Mouse (Mus musculus): ENCODE data around the gene Olfr1066. TPM values are rescaled to one million over a fixed set of nuclear protein-coding genes. Genes with fewer than 3 reads are reported as not detected.
"Not testable (repeated sequence)": the region's sequence is repeated elsewhere in the genome, so short reads cannot be mapped to it uniquely, and the experiment has no call there.

Gene Olfr1066
- total RNA-seq (2014; fragmentation: Nextera tagmentation) (not detected in 2 replicates), total RNA-seq (2017) (not detected in 2 replicates)

DNA sequence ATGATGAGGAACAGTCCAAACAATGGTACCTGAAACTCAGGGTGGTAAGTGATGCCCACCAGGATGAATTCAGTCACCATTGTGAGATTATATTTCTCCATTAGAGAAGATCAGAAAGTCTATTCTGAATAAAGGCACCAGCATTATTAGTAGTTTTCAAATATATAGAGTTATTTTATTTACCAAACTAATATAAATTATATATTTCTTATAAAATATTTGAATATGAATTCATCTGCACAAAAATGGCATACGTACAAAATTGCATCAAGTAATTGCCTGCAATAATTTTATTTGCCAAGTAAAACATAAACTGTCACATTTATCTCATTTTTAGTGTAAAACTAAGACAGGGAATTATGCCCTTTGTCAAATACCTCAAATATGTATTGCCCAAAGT lies at the start of gene Olfr1066:
TSS of gene Olfr1066 (minus strand) at position 101 of the 400 bp plus-strand sequence.
- ATAC-seq (replicated peaks; ENCODE audit: poor library complexity, severe bottlenecking) = no peak

DNA sequence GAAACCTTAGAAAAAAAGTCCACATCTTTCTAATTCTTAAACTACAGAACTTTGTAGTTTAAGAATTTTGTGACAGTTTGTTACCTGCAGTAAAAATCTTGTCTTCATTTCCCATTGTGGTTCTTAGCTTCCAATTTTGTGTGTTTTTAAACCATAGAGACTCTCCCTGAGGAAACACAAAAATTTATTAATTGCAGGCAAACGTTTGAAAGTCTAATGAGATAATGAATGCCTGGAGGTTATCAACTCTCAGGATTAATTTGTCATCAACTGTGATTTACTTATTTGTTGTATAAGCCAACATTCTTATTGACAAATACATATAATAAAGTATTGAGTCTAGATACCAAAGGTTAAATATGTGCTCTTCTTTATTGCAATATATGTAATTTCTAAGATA lies 31.2 kb upstream of the Olfr1066 start, which contains the start of gene Olfr228:
TSS of gene Olfr228 (minus strand) at position 101 of the 400 bp plus-strand sequence.
- ATAC-seq (replicated peaks; ENCODE audit: poor library complexity, severe bottlenecking) = no peak

DNA sequence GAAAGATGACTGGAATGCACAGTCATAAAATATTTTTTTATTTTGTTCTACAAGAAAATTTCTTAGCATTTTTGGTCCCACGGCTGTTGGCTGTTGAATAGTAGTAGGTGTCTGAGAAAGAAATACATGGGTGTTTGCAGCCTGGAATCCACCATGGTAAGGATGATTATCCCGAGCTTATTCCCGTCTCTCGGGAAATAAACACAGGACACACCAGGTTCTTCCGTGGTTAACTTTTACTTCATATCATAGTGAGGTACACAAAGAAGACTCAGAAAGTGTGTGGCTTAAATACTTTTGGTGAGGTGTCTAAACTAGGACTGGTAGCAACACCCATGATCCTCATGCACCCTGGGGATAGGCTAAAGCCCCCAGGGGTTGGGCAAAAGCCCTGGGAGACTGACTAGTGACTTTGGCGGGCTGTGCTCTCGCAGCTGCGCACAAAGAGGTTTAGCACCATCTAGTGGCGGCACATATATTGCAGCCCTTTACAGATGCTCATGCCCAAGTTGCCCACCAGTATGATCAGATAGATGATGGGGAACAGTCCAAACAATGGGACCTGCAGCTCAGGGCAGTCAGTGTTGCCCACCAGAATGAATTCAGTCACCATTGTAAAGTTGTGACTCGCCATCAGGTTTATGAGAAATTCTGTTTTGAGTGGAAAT lies 8.5 kb upstream of the Olfr1066 start:
- ATAC-seq (replicated peaks; ENCODE audit: poor library complexity, severe bottlenecking) = peak; percentile 65

DNA sequence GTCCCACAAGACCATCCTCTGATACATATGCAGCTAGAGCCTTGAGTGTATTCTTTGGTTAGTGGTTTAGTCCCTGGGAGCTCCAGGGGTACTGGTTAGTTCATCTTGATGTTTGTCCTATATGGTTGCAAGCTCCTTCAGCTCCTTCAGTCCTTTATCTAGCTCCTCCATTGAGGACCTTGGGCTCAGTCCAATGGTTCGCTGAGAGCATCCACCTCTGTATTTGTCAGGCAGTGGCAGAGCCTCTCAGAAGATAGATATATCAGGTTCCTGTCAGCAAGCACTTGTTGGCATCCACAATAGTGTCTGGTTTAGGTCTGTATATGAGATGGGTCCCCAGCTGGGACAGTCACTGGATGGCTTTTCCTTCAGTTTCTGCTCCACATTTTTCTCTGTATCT lies 4.4 kb upstream of the Olfr1066 start:
- no peak for ATAC-seq (replicated peaks; ENCODE audit: poor library complexity, severe bottlenecking)

DNA sequence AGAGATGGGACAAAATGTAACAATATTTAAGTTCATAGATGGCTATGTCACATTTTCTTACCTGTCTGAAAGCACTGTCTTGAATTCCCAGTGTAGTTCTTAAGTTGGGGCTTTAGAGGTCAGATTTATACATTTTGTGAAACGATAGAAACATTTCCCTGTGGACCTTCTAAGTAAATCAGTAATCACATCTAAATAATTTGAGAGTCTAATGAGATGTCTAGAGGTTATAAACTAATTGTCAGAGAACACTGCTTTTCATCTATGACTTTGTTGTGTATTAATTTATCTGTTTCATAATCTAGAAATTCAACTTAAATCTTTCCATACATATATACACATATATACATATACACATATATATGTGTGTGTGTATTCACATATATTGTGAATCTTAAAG lies 5.6 kb downstream of the Olfr1066 start, which contains the start of gene Olfr1065:
TSS of gene Olfr1065 (minus strand) at position 101 of the 400 bp plus-strand sequence.
- not testable (repeated sequence) for ATAC-seq (replicated peaks; ENCODE audit: poor library complexity, severe bottlenecking)

DNA sequence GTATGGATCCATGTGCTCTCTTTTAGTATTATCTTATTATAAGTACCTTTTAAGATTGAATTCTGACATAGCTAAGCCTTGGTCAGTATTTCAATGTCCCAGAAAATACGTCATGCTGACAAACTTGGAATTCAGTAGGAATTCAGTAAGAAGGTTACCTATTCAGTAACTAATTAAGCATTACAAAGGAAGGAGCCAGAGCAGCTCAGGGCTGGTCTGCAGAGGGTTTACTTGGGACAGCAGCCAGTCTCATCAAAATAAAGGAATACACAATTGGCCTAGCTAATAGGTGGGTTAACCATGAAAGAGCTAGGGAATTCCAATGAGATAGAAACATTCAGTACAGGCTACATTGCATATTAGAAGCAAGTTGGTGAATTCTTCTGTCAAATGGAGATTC lies 14.0 kb downstream of the Olfr1066 start:
- ATAC-seq (replicated peaks; ENCODE audit: poor library complexity, severe bottlenecking) = not testable (repeated sequence)

DNA sequence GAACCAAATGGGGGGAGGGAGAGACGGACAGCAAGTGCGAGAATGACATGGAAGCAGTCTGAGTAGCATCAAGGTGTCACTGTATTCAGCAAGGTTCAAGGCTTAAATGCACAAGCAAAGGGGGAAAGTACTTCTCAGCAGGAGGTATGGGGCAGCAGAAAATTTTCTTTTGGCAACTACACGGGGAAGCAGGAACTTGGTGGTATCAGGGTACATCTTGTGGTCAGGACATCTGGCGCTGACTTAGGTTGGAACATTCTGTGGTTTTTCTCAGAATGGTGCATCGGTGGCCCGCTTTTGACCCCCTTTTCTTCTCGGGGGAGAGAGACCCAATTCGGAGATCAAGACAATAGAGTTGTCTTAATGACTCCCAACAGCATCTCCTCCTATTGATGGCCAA lies 27.6 kb downstream of the Olfr1066 start:
- ATAC-seq (replicated peaks; ENCODE audit: poor library complexity, severe bottlenecking) = not testable (repeated sequence)

DNA sequence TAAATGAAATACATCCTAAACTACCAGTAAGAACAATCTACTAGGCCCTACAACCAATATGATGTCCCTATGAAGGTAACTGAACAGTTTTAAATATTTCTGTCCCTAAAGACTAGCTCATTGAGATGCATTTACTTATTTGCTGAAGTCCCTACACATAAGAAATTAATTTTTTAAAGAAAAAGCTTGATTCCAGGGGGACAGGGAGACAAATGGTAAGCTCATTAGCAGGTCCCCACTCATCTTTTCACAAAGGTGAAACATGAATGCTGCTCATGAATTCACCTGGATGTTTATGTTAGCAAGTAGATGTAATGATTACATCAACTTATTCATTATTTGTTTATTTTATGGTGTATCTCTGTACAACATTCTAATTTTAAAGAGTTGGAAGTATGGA lies 29.4 kb downstream of the Olfr1066 start, which contains the start of gene Olfr1062:
TSS of gene Olfr1062 (minus strand) at position 101 of the 400 bp plus-strand sequence.
- ATAC-seq (replicated peaks; ENCODE audit: poor library complexity, severe bottlenecking) = not testable (repeated sequence)

DNA sequence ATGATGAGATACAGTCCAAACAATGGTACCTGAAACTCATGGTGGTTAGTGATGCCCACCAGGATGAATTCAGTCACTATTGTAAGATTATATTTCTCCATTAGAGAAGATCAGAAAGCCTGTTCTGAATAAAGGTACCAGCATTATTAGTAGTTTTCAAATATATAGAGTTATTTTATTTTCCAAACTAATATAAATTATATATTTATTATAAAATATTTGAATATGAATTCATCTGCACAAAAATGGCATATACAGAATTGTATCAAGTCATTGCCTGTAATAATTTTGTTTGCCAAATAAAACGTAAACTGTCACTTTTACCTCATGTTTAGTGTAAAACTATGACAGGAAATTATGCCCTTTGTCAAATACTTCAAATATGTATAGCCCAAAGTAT lies 42.1 kb downstream of the Olfr1066 start, which contains the start of gene Olfr1061:
TSS of gene Olfr1061 (minus strand) at position 101 of the 400 bp plus-strand sequence.
- no peak for ATAC-seq (replicated peaks; ENCODE audit: poor library complexity, severe bottlenecking)

Other genes starting within 250 kb of the Olfr1066 start
- gene Olfr1046, start 237.0 kb downstream of the Olfr1066 start, total RNA-seq (2014; fragmentation: Nextera tagmentation) = not detected in 2 replicates
- gene Olfr1046, start 237.0 kb downstream of the Olfr1066 start, total RNA-seq (2017) = not detected in 2 replicates
- gene Olfr1047, start 224.9 kb downstream of the Olfr1066 start, total RNA-seq (2014; fragmentation: Nextera tagmentation) = not detected in 2 replicates
- gene Olfr1047, start 224.9 kb downstream of the Olfr1066 start, total RNA-seq (2017) = not detected in 2 replicates
- gene Olfr1048, start 216.0 kb downstream of the Olfr1066 start, total RNA-seq (2014; fragmentation: Nextera tagmentation) = not detected in 2 replicates
- gene Olfr1048, start 216.0 kb downstream of the Olfr1066 start, total RNA-seq (2017) = not detected in 2 replicates
- not detected in 2 replicates for gene Olfr1049, start 197.9 kb downstream of the Olfr1066 start, total RNA-seq (2014; fragmentation: Nextera tagmentation)
- gene Olfr1049, start 197.9 kb downstream of the Olfr1066 start, total RNA-seq (2017) = not detected in 2 replicates
- not detected in 2 replicates for gene Olfr1051, start 177.2 kb downstream of the Olfr1066 start, total RNA-seq (2014; fragmentation: Nextera tagmentation)
- gene Olfr1051, start 177.2 kb downstream of the Olfr1066 start, total RNA-seq (2017) = not detected in 2 replicates
- gene Olfr1052, start 163.8 kb downstream of the Olfr1066 start, total RNA-seq (2014; fragmentation: Nextera tagmentation) = not detected in 2 replicates
- gene Olfr1052, start 163.8 kb downstream of the Olfr1066 start, total RNA-seq (2017) = not detected in 2 replicates
- not detected in 2 replicates for gene Olfr1053, start 141.0 kb downstream of the Olfr1066 start, total RNA-seq (2014; fragmentation: Nextera tagmentation)
- gene Olfr1053, start 141.0 kb downstream of the Olfr1066 start, total RNA-seq (2017) = not detected in 2 replicates
- not detected in 2 replicates for gene Olfr1054, start 120.8 kb downstream of the Olfr1066 start, total RNA-seq (2014; fragmentation: Nextera tagmentation)
- not detected in 2 replicates for gene Olfr1054, start 120.8 kb downstream of the Olfr1066 start, total RNA-seq (2017)
- not detected in 2 replicates for gene Olfr1055, start 106.0 kb downstream of the Olfr1066 start, total RNA-seq (2014; fragmentation: Nextera tagmentation)
- gene Olfr1055, start 106.0 kb downstream of the Olfr1066 start, total RNA-seq (2017) = not detected in 2 replicates
- not detected in 2 replicates for gene Olfr1056, start 93.8 kb downstream of the Olfr1066 start, total RNA-seq (2014; fragmentation: Nextera tagmentation)
- not detected in 2 replicates for gene Olfr1056, start 93.8 kb downstream of the Olfr1066 start, total RNA-seq (2017)
- gene Olfr1057, start 77.9 kb downstream of the Olfr1066 start, total RNA-seq (2014; fragmentation: Nextera tagmentation) = not detected in 2 replicates
- gene Olfr1057, start 77.9 kb downstream of the Olfr1066 start, total RNA-seq (2017) = not detected in 2 replicates
- gene Olfr1058, start 67.7 kb downstream of the Olfr1066 start, total RNA-seq (2014; fragmentation: Nextera tagmentation) = not detected in 2 replicates
- not detected in 2 replicates for gene Olfr1058, start 67.7 kb downstream of the Olfr1066 start, total RNA-seq (2017)
- not detected in 2 replicates for gene Olfr1061, start 42.2 kb downstream of the Olfr1066 start, total RNA-seq (2014; fragmentation: Nextera tagmentation)
- not detected in 2 replicates for gene Olfr1061, start 42.2 kb downstream of the Olfr1066 start, total RNA-seq (2017)
- not detected in 2 replicates for gene Olfr1062, start 29.5 kb downstream of the Olfr1066 start, total RNA-seq (2014; fragmentation: Nextera tagmentation)
- not detected in 2 replicates for gene Olfr1062, start 29.5 kb downstream of the Olfr1066 start, total RNA-seq (2017)
- gene Olfr1065, start 5.7 kb downstream of the Olfr1066 start, total RNA-seq (2014; fragmentation: Nextera tagmentation) = not detected in 2 replicates
- not detected in 2 replicates for gene Olfr1065, start 5.7 kb downstream of the Olfr1066 start, total RNA-seq (2017)
- gene Olfr228, start 31.1 kb upstream of the Olfr1066 start, total RNA-seq (2014; fragmentation: Nextera tagmentation) = not detected in 2 replicates
- gene Olfr228, start 31.1 kb upstream of the Olfr1066 start, total RNA-seq (2017) = not detected in 2 replicates
- gene Olfr1076, start 52.2 kb upstream of the Olfr1066 start, total RNA-seq (2014; fragmentation: Nextera tagmentation) = not detected in 2 replicates
- not detected in 2 replicates for gene Olfr1076, start 52.2 kb upstream of the Olfr1066 start, total RNA-seq (2017)
- not detected in 2 replicates for gene Olfr1079, start 86.2 kb upstream of the Olfr1066 start, total RNA-seq (2014; fragmentation: Nextera tagmentation)
- gene Olfr1079, start 86.2 kb upstream of the Olfr1066 start, total RNA-seq (2017) = not detected in 2 replicates
- gene Olfr1080, start 102.0 kb upstream of the Olfr1066 start, total RNA-seq (2014; fragmentation: Nextera tagmentation) = not detected in 2 replicates
- gene Olfr1080, start 102.0 kb upstream of the Olfr1066 start, total RNA-seq (2017) = not detected in 2 replicates
- not detected in 2 replicates for gene Olfr1082, start 142.7 kb upstream of the Olfr1066 start, total RNA-seq (2014; fragmentation: Nextera tagmentation)
- gene Olfr1082, start 142.7 kb upstream of the Olfr1066 start, total RNA-seq (2017) = not detected in 2 replicates
- gene Olfr1084, start 183.5 kb upstream of the Olfr1066 start, total RNA-seq (2014; fragmentation: Nextera tagmentation) = not detected in 2 replicates
- not detected in 2 replicates for gene Olfr1084, start 183.5 kb upstream of the Olfr1066 start, total RNA-seq (2017)
- gene Olfr1085, start 205.8 kb upstream of the Olfr1066 start, total RNA-seq (2014; fragmentation: Nextera tagmentation) = not detected in 2 replicates
- gene Olfr1085, start 205.8 kb upstream of the Olfr1066 start, total RNA-seq (2017) = not detected in 2 replicates
- not detected in 2 replicates for gene Olfr1086, start 223.8 kb upstream of the Olfr1066 start, total RNA-seq (2014; fragmentation: Nextera tagmentation)
- not detected in 2 replicates for gene Olfr1086, start 223.8 kb upstream of the Olfr1066 start, total RNA-seq (2017)
- not detected in 2 replicates for gene Olfr1087, start 242.1 kb upstream of the Olfr1066 start, total RNA-seq (2014; fragmentation: Nextera tagmentation)
- gene Olfr1087, start 242.1 kb upstream of the Olfr1066 start, total RNA-seq (2017) = not detected in 2 replicates